Mouse (Mus musculus) kidney, adult 18-20 months (tissue): ENCODE results near the gene Hyal2.

Experiments used
- DNase-seq: peaks from one replicate; pipeline ENCODE4 v3.0.0; 2021

Hyal2 gene

GRCm38 (mm10) chr9:107593101-107593976 lies 25.6 kb downstream of the Hyal2 start:
- DNase-seq: peak; percentile 73

- DNase-seq: no peak
Observed at GRCm38 (mm10) chr9:107594281-107595062, 26.7 kb downstream of the Hyal2 start.

DNA sequence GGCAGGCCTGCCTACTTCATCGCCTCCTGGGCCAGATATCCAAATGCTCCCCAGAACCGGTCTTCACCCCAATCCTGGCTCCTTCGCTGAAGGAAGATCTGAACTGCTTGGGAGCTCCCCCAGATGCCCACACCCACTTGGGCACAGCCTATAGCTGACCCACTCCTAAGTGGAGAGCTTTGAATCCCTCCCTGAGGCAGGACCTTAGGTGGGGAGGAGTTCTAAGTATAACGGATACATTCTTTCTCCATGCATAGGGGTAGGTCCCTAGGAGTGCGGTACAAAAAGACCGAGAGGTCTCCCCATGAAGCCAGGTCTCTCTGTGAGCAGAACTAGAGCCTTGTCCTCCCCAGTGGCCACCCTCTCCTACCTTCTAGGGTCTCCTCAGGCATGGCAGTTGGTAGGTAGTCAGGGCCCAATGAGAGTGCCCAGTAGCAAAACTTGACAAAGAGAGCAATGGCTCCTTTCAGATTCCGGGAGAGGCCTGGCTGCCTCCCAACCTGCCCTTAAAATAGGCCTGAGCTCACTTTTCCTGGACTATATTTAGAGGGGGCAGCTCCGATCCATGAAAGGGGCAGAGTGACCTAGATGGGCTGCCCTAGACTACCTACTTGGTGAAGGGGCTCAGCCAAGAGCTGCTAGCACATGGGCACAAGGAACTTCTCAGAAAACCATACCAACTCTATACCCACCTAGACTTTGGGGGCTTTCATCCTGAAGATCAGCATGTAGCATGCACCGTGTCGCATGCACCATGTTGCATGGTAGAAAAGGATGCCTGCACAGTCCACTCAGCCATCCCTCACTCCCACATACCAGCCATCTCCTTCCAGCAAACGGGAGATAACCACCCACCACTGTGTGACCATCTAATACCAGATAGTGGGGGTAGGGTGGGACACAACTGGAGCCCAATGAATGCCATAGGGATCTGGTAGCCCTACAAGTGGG lies 29.1 kb downstream of the Hyal2 start:
- no peak for DNase-seq

GRCm38 (mm10) chr9:107598385-107598784 lies 30.6 kb downstream of the Hyal2 start:
- DNase-seq: no peak

- DNase-seq: no peak
Observed at GRCm38 (mm10) chr9:107599433-107599832, 31.7 kb downstream of the Hyal2 start.

DNA sequence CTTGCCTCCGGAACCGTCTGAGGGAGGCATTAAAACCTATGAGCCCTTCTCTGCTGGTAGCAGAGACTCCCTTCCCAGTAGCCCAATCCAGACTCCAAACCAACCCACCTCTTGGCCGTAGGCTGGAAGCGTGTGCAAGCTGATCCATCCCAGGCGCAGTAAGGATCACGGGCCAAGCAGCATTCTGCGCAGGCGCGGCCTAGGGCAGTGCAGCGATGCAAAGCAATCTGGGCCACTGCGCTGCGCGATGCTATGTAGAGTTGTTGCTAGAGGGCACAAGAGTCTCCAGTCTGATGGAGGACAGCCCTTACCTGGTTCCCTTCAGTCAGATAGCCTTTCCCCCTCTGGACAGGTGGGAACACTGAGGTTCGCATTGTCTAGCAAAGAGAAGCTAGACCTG lies 32.1 kb downstream of the Hyal2 start:
- no peak for DNase-seq

GRCm38 (mm10) chr9:107600745-107601144 lies 33.0 kb downstream of the Hyal2 start:
- DNase-seq: no peak

DNA sequence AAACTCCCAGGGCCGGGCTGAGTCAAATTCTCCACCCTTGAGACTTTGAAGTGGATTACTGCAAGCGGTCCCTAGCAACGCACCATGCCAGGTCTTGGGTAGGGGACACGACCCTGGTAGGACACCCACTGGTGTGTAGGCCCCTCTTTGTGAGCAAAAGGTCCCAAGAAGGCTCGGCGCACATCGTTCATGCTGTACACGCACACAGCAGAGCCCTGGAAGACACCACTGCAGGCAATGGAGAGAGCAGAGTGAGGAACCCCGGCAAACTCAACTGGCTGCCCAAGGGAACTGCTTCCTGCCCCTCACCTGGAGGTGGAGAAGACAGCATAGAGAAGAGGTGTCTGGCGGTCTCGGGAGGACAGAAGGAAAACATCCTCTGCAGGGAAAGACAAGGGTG lies 33.5 kb downstream of the Hyal2 start:
- DNase-seq: no peak

- peak; percentile 95 for DNase-seq
Observed at GRCm38 (mm10) chr9:107602068-107602648, 34.4 kb downstream of the Hyal2 start.

DNA sequence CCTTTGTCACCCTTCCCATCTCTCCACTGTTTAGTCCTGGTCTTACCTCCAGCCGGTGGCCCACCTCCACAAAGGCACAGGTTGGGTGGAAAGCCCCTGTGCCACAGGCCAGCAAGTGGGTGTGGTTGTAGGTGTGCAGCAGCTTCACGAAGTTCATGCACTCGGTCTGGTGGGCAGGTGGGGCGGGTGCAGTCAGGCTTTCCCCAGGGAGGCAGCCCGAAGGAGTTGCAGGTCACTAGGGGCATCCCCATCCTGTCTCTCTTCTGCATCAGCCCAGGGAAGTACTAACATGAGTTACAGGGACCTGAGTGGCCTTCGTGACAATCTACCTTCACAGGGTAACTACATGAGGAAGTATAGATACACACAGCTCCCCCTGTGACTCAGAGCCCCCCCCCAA lies 35.5 kb downstream of the Hyal2 start:
- no peak for DNase-seq

DNA sequence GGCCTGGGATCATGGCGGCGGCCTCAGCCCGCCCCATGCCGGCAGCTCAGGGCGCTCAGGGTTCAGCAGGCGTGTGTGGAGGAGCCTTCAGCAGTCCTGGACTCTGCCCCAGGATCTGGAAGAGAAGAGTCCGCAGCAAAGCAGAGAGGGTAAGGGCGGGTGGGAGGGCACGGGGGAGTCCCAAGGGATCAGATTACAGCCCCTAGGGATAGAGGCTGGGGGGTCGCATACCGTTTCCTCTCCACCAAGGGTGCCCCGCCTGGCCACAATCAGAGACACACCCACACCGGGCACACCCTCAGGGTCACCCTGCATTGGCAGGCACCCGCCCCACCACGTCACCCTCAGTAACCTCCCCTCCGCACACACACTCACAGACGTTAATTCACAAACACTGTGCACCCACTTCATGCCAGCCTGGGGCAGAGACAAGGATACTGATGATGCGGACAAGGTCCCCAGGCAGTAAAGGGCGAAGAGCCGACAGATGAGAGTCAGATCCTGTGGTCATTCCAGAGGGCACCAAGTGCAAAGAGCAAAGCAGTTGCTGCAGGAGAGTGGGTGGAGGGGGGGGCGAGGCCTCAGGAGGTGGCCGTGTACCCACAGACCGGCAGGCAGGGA lies 37.4 kb downstream of the Hyal2 start:
- DNase-seq: peak; percentile 78

DNA sequence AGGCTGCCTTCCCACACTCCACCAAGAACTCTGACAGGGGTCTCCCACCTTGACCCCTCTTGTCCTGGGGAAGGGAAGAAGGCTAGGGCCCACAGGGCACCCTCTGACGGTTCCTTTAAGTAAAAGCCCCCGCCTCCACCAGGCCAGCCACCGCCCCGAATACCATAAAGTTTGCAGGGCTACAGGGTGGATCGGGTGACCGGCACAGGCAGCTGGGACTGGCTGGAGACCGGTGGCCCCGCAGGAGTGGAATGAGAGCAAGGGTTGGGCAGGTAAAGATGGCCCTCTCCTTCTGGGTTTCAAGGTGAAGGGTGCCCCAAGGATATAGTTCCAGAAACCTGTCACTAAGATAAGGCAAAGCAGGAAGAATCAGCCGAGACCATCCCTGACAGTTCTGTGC lies 38.8 kb downstream of the Hyal2 start:
- DNase-seq: peak; percentile 70

- no peak for DNase-seq
Observed at GRCm38 (mm10) chr9:107607036-107607435, 39.3 kb downstream of the Hyal2 start.

DNA sequence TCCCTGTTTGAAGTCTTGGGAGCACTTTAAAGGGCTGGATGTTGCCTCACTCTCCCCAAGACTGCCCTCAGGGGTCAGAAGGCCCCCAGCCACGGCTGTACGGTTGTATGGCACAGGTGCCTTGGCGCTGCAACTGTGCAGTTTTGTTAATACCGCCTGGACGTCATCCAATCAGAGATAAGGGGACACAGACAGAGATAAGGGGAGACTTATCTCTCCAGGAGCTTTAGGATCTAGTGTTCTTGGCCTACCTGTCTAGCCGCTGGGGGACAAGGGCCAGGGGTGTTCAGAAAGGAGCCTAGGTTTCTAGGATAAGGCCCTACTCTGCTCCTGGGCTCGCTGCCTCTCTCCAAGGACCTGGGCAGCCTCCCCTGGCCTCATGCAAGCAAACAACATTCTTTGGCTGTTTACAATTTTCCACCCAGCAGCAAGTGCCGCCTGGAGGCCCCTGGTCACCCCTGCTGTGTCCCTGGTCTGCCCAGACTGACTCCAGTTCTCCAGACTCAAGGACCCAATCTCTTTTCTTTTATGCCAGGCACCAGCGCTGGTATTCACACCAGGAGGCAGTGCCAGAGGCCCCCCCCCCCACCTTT lies 40.0 kb downstream of the Hyal2 start:
- DNase-seq: peak; percentile 49

DNA sequence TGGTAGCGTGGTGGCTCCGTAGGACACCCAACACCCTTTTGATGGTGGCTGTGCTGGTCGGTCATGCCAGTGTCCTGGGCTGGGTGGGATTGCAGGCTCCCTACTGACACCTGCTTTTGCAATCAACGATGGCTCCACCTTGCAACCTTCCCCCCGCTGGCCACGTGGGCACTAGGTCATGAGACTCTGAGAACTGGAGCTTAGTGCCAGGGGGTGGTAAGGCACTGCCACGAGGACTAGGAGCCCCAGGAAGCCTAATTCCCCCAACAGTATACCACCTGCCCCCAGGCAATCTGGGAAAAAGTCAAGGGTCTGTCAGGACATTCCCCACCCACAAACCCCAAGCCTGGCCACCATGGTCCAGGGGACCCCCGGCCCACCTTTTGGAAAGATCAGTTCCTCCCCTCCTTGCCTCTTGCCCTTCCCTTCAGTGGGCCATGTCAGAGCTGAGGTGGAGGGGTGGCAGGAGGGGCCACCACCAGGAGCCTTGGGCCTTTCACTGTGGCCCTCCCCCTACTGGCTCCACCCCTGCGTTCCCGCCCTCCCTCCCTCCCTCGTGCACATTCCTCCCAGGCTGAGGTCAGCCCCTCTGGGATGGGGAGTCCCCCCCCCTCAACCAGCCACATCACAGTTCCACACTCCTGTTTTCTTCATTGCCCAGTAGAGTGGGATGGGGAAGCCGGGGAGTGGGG lies 41.1 kb downstream of the Hyal2 start, which contains the start of gene Sema3b:
Gene Sema3b (minus strand): TSS at position 489 of the 692 bp plus-strand sequence.
- DNase-seq: peak; percentile 59

GRCm38 (mm10) chr9:107609433-107609830 lies 41.7 kb downstream of the Hyal2 start:
- no peak for DNase-seq

DNA sequence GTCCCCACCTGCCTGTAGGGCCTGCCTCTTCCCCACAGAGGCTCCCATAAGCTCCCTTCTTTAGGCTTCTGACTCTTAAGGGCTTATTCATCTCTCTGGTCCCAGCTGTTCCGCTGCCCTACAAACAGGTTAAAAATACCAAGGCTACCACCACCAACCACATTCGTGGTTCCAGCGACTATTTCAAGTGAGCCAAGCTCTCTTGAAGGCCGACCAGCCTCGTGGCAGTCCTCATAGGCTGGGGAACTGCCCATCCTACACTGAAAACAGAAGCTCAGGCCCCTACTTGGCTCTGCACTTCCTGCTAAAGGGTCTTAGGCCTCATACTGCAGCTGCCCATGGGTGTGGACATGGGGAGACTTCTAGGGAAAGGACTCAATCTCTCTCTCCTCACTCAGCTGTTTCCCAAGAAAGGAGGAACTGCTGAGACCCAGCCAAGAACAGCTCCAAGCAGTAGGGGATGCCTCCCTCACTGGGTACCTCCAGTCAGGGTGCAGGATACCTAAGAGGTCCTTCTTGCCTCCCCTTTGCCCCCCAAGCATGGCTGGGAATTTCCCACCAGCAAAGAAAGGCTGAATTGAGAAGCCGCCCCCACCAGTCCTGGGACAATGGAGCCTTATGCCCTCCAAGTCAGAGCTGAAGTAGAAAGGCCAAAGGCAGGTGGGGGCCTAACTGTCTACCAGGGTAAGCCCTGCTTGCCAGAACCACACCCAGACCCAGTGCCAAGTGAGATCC lies 43.9 kb downstream of the Hyal2 start:
- no peak for DNase-seq

DNA sequence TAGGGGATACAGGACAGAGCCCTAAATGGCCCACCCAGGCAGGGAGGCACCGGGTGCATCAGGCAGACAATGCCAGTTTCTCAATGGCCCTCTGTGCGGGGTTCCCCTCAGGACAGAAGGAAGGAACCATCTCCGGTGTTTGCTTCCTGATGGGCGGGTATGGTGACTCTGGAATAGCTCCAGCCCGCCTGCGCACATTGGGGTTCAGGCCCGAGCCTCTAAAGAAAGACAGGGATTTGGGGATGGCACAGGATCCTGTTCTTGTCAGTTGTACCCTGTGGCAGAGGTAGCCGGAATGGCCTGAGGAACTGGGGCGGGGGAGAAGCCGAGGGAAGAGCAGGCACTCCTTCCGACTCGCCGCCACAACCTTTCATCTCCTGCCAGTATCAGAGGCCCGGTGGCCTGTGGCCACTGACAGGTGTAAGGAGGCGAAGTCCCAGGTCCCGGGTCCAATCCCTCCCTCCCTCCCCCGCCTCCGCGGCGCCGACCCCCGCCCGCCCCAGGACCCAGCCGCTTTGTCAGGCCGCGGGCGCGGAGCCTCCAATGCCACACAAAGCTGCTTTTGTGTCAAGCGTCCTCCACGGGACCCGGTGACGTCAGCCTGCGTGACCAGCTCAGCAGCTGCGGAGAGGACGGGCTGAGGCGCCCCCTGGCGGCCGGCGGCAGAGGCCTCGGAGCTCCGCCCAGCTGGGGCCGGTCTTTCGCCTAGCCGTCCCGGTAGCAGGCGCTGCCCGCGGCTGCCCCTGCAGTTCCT lies 44.6 kb downstream of the Hyal2 start:
- peak; percentile 99 for DNase-seq

DNA sequence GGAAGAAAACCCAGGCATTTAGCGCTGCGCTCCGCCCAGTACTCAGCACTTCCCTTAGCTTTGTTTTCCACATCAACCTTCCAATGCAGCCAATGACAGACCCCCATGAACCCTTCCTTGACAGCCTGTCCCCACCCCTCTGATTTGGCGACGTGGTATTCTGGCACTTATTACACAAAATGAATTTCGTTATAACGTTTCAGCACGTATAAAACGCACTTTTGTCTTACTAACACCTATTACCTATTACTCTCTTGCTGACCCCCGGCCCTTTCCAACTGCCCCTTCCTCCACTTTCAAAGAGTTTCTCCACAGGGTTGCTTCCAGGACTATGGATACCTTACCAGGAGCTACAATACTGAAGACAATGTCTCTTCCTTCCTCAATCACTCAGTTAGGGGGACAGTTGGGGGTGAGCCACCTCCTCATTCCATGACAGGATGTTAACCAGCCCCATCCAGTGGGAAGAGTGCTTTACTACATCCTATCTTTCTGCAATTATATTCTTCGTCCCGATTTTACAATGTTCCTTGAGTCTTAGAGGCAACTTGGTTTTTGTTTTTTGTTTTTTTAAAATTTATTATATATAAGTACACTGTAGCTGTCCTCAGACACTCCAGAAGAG lies 45.3 kb downstream of the Hyal2 start:
- no peak for DNase-seq
